Mouse (Mus musculus) neural tube, embryonic 14.5 days (tissue): ENCODE results near the gene Cyp2w1. TPM values are rescaled to one million over a fixed set of nuclear protein-coding genes. Genes with fewer than 3 reads are reported as not detected.
A peak's percentile ranks its signal among the peaks of the same experiment; 100 is the strongest.

Experiments used
- ATAC-seq: fragments of 200-750 bp; cut with Nextera tagmentation; 2 replicates; pipeline ENCODE4 v1.8.0; 2017; ENCODE audit warnings: low read depth, mild to moderate bottlenecking, moderate TSS enrichment, moderate library complexity
- H3K27ac ChIP-seq: fragments of 300-500 bp; sonication (generic); 2 replicates; pipeline ENCODE4 v1.5.1; 2014; ENCODE audit warnings: low read depth, mild to moderate bottlenecking, control low read depth, low read length, moderate library complexity, mixed read lengths
- H3K27me3 ChIP-seq: fragments of 300-500 bp; sonication (generic); 2 replicates; pipeline ENCODE4 v1.6.1; 2014; ENCODE audit warnings: low read length; ENCODE audit not compliant: control insufficient read depth, insufficient read depth
- H3K36me3 ChIP-seq: fragments of 300-500 bp; sonication (generic); 2 replicates; pipeline ENCODE4 v1.6.1; 2014; ENCODE audit warnings: low read length, mixed read lengths; ENCODE audit not compliant: control insufficient read depth, insufficient read depth
- H3K4me1 ChIP-seq: fragments of 300-500 bp; sonication (generic); 2 replicates; pipeline ENCODE4 v1.6.1; 2014; ENCODE audit warnings: low read length; ENCODE audit not compliant: control insufficient read depth, insufficient read depth
- H3K4me2 ChIP-seq: fragments of 300-500 bp; sonication (generic); 2 replicates; pipeline ENCODE4 v1.6.1; 2014; ENCODE audit warnings: mild to moderate bottlenecking, low read depth, low read length, control low read depth
- H3K4me3 ChIP-seq: fragments of 300-500 bp; sonication (generic); 2 replicates; pipeline ENCODE4 v1.5.1; 2014; ENCODE audit warnings: low read depth, low read length, control low read depth, mixed read lengths
- H3K9ac ChIP-seq: fragments of 300-500 bp; sonication (generic); replicated peaks from 2 replicates; pipeline ENCODE4 v1.6.1; 2014; ENCODE audit warnings: low read depth, mild to moderate bottlenecking, control low read depth, low read length, mixed read lengths
- H3K9me3 ChIP-seq: fragments of 300-500 bp; sonication (generic); 2 replicates; pipeline ENCODE4 v1.6.1; 2016; ENCODE audit warnings: low read length; ENCODE audit not compliant: control insufficient read depth
- WGBS: fragments of 180-500 bp; shearing (Covaris S2); extraction: QIAGEN DNeasy Blood & Tissue Kit; methylation state at CpG from one replicate; pipeline ENCODE4 v1.1.7; 2014; 5-methylcytosine and 5-hydroxymethylcytosine counted together
- polyA plus RNA-seq: library from polyadenylated mRNA; unstranded; fragments of >200 nt; fragmentation: Nextera tagmentation; extraction: Ambion mirVana; gene quantifications from 2 replicates; pipeline ENCODE4 v1.2.1, GENCODE M21; 2014

Cyp2w1 gene
- polyA plus RNA-seq, 1 experiment from 2014 or later = not detected

DNA sequence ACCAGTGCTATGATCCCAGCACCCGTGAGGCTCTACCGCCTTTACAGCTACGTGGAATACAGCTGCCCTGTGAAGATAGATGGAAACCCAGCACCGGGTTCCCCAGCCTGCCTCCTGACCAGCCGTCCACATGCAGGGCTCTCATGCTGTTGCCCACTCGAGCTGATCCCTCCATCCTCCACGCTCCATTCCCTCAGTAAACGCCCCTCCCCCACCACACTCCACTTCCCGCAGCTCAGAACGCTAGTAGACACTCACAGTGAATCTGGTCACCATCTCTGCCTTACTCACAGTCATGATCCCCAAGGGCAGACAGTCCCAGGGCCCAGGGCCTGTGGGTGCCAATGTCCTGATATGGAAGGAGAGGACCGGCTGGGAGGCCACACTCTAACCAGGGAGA is 13.5 kb upstream of the Cyp2w1 start:
- Histone ChIP-seq H3K4me2 (no peak overlapping the region), H3K4me3 (no peak overlapping the region), H3K36me3 (peaks cover 56% of the 10 kb centered on the region), H3K27ac (no peak overlapping the region), H3K9ac (no peak overlapping the region), H3K4me1 (peaks cover 5% of the 10 kb centered on the region), H3K27me3 (no peaks in the 10 kb centered on the region), H3K9me3 (no peaks in the 10 kb centered on the region)
- WGBS = 84% methylated on average over 11 of the region's 11 CpGs
- ATAC-seq = no peak

DNA sequence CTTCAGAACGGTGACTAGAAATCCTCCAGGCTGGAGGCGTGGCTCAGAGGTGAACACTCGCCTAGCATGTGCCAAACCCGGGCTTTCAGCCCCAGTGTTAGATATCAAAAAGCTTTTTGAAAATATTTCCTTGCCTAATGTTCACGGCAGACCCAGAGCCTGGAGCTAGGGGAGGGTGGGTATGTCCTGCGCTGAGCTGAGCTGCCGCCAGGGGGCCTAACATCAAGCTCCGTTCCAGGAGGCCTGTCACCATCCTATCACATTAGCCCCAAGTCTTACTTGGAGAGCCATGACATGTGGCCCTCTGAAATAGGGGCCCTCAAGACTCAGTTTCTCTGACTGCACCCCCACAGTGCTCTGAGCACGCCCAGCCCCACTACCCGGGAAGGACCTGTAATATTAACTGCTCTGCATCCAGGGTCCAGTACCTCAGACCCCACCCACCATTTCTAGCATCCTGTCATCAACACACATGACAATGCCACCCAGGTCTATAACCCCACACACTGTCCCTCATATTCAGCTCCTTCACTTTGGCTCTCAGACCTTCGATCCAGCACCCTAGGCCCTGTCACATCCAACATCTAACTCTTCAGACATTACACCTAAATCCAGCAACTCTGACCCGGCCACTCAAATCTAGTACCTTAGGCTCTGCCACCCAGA is 8.3 kb upstream of the Cyp2w1 start:
- WGBS = 9% methylated on average over 12 of the region's 12 CpGs
- peaks cover 6% of the 10 kb centered on the region for H3K4me1 ChIP-seq
- H3K4me3 ChIP-seq = peak overlapping the region; percentile 82
- H3K27ac ChIP-seq = peak overlapping the region; percentile 2
- peak; percentile 78 for ATAC-seq
- no peaks in the 10 kb centered on the region for H3K9me3 ChIP-seq
- H3K36me3 ChIP-seq = peaks cover 22% of the 10 kb centered on the region
- no peaks in the 10 kb centered on the region for H3K27me3 ChIP-seq
- peak overlapping the region; percentile 98 for H3K4me2 ChIP-seq
- H3K9ac ChIP-seq = peak overlapping the region; percentile 92

DNA sequence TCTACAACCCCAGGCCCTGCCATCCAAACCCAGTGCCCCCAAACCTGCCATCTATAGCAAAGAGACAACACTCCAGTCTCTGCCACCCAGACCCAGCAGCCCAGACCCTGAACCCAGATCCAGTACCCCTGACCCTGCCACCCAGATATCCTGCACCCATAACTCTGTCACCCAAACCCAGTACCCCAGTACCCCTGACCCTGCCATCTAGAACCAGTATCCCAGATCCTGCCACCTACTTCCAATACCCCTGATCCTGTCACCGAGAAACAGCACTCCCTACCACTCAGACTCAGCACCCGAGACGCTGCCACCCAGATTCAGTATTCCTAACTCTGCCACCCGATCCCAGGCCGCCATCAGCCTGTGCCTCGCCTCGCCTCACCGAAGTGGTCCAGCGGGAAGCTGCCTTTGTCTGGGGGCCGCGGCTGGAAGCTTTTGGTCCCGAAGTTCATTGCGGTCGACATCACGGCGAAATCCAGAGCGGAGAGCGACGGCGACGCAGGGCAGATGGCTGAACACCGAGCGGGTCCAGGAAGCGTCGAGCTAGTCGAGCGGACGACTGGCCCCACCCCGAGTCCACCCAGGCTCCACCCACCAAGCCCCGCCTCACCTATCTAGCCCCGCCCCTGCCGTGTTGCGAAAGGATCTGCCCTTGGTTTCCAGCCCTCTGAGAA is 7.6 kb upstream of the Cyp2w1 start:
- under 1% methylated on average over 33 of the region's 33 CpGs for WGBS
- H3K27ac ChIP-seq = peak overlapping the region; percentile 64; the same call in 1 of the 2 replicates
- peak overlapping the region; percentile 92 for H3K9ac ChIP-seq
- peak overlapping the region; percentile 82 for H3K4me3 ChIP-seq
- H3K36me3 ChIP-seq = peaks cover 18% of the 10 kb centered on the region
- H3K4me2 ChIP-seq = peak overlapping the region; percentile 98
- H3K27me3 ChIP-seq = no peaks in the 10 kb centered on the region
- ATAC-seq = peak; percentile 94
- H3K4me1 ChIP-seq = peaks cover 6% of the 10 kb centered on the region
- no peaks in the 10 kb centered on the region for H3K9me3 ChIP-seq

DNA sequence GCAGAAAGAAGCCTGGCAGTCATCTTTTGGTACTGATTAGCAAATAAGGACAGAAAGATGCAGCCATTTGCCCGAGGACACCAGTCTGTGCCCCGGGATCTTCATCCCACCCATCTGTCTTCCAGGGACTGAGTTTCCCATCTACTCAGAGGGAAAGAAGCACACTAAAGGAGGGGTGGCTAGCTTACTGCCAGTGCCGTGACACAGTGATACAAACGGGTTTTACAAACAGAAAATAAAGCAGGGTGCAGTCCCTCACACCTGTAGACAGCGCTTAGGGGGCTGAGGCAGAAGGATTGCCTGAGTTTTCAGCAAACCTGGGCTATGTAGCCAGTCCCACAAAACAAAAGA is 7.1 kb upstream of the Cyp2w1 start:
- Histone ChIP-seq H3K36me3 (peaks cover 15% of the 10 kb centered on the region), H3K27me3 (no peaks in the 10 kb centered on the region), H3K9me3 (no peaks in the 10 kb centered on the region), H3K4me2 (peak overlapping the region; percentile 98), H3K9ac (peak overlapping the region; percentile 8; the same call in 1 of the 2 replicates), H3K27ac (0 out of 2 replicates have a peak overlapping the region, but pooled peaks have one; percentile 3), H3K4me3 (peak overlapping the region; percentile 82), H3K4me1 (peaks cover 6% of the 10 kb centered on the region)
- WGBS = 8% methylated on average over 5 of the region's 5 CpGs
- no peak; the same call in 1 of the 2 replicates for ATAC-seq

DNA sequence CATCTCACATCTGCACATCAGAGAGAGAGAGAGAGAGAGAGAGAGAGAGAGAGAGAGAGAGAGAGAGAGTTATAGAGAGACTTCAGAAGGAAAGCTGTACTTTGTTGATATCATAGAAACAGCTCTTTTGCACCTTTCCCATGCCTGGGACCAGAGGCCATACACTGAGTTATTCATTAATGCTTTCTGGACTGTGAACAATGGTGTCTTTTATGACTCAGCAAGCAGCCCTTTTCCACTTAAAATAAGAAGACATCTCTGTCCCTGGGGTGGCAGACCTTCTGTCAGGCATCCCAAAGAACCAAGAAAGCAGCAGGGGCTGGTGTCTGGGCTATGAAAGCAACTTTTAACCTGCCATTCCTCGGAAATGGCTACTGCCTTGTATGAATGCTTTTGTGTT is 5.2 kb upstream of the Cyp2w1 start:
- Histone ChIP-seq H3K9ac (no peak overlapping the region), H3K4me2 (no peak overlapping the region), H3K27ac (no peak overlapping the region), H3K4me1 (peaks cover 6% of the 10 kb centered on the region), H3K9me3 (no peaks in the 10 kb centered on the region), H3K4me3 (no peak overlapping the region), H3K36me3 (peaks cover 7% of the 10 kb centered on the region; the same call in 1 of the 2 replicates), H3K27me3 (no peaks in the 10 kb centered on the region)
- no peak for ATAC-seq
- WGBS = 41% methylated on average over 1 of the region's 1 CpGs

DNA sequence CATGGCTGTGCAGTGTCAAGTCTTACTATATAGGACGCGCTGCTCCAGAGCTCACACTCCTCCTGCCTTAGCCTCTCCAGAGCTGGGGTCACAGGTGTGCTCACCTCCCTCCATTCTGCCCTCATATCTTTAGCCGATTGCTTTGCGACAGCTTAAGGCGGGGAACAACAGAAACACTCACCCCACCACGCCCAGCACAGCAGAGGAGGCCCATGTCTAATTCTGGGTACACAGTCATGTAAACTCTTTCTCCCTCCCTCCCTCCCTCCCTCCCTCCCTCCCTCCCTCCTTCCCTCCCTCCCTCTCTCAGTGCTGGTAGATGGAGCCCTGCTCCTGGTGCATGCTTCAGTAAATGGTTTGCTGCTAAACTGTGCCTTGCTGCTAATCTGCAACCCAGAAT is 2.7 kb upstream of the Cyp2w1 start:
- Histone ChIP-seq H3K27ac (no peak overlapping the region), H3K4me2 (no peak overlapping the region), H3K36me3 (no peaks in the 10 kb centered on the region), H3K9ac (no peak overlapping the region), H3K4me3 (no peak overlapping the region), H3K9me3 (no peaks in the 10 kb centered on the region), H3K27me3 (no peaks in the 10 kb centered on the region), H3K4me1 (no peaks in the 10 kb centered on the region)
- 73% methylated on average over 6 of the region's 6 CpGs for WGBS
- ATAC-seq = no peak

DNA sequence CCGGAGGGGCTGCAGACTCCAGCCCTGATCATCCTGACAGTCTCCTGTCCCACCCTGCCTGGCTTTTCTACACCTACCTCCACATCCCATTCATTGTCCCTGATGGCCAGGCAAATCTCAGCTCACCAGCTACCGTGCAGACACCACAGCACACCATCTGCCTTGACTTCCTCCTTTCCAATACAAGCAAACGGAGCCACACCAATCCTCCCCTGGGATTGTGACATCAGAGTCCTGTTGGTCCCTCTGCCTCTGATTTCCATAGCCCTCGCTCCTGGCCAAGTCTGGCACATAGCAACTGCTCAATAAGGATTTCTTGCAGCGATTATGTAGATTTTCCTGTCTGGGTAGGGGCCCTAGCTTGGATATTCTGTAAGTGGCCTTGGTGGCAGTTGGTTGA is 1.3 kb upstream of the Cyp2w1 start, which contains the start of gene Cox19:
Gene Cox19, minus strand, starts transcription at position 285 of the 400 bp plus-strand sequence.
- H3K4me3 ChIP-seq = no peak within 1 kb of the TSS
- no peaks in the 10 kb centered on the region for H3K27me3 ChIP-seq
- H3K9me3 ChIP-seq = no peaks in the 10 kb centered on the region
- no peak within 1 kb of the TSS for H3K4me2 ChIP-seq
- H3K9ac ChIP-seq = no peak within 1 kb of the TSS
- 58% methylated on average over 5 of the region's 5 CpGs for WGBS
- H3K36me3 ChIP-seq = no peaks in the 10 kb centered on the region
- no peak for ATAC-seq
- no peak within 1 kb of the TSS for H3K27ac ChIP-seq
- no peaks in the 10 kb centered on the region for H3K4me1 ChIP-seq

DNA sequence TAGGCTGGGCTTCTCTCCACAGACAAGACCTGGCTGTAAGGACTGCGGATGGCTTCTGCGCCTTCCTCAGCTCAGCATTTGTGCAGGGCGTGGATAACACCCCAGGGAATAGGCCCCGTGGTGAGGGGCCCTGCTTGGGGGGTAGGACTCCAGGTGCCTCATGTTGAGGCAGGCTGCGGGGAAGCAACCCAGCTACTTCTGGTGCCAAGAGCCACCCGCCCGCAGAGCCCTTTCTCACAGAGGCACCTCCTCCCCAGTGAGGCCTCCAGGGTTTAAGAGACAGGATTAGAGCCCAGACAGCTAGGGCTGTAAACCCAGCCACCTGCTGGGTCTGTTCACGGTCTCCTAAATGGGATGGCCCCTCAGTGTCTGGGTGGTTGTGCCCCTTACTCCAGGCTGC is 789 bp upstream of the Cyp2w1 start:
- H3K4me2 ChIP-seq = no peak overlapping the region
- H3K9ac ChIP-seq = no peak overlapping the region
- WGBS = 35% methylated on average over 8 of the region's 8 CpGs
- H3K36me3 ChIP-seq = no peaks in the 10 kb centered on the region
- no peak overlapping the region for H3K27ac ChIP-seq
- H3K27me3 ChIP-seq = no peaks in the 10 kb centered on the region
- no peak for ATAC-seq
- no peak overlapping the region for H3K4me3 ChIP-seq
- no peaks in the 10 kb centered on the region for H3K4me1 ChIP-seq
- no peaks in the 10 kb centered on the region for H3K9me3 ChIP-seq

DNA sequence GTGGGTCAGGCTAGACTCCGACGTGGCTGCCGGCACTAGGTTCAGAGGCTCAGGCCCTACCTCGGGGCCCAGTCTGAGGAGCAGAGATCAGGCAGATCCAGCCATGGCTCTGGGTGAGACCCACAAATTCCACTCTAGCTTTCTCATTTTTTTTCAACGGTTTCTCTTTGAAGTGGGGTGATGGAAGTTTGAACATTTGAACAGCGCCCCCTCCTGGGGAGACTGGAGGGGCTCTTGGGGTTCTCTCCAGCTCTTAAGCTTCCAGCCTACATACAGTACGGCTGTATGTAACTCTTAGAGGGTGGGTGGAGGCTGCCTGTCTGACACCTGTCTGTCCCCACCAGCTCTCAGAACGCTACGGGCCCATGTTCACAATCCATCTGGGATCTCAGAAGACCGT is 1.1 kb downstream of the Cyp2w1 start:
- H3K27me3 ChIP-seq = no peaks in the 10 kb centered on the region
- no peaks in the 10 kb centered on the region for H3K4me1 ChIP-seq
- H3K9ac ChIP-seq = no peak overlapping the region
- no peaks in the 10 kb centered on the region for H3K36me3 ChIP-seq
- no peak for ATAC-seq
- 57% methylated on average over 10 of the region's 10 CpGs for WGBS
- H3K4me2 ChIP-seq = no peak overlapping the region
- H3K27ac ChIP-seq = no peak overlapping the region
- H3K9me3 ChIP-seq = no peaks in the 10 kb centered on the region
- no peak overlapping the region for H3K4me3 ChIP-seq
